Mouse (Mus musculus) lung, postnatal 10 days (tissue): Measurements from ENCODE around the gene Lat.

ENCODE experiments used
- DNase-seq: peaks from one replicate; pipeline ENCODE4 v3.0.0; 2021

Gene Lat

DNA sequence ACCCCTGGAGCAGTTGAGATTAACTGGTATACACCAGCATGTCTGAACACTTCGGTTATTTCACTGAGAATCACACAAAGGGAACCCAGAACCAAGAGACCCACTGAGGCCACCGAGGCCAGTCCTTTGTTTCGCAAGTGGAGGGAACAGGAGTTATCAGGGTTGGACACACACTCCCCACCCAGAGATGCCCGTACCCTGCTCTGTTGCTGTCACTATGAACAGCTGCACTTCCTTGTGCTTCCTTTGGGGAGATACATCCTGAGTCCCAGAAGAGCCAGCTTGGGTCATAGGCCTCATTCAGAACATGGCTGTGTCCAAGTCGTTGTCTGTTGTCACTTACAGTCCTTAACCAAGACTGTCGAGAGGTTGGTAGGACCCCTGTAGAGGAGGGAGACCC, 6.3 kb downstream of the Lat start:
- no peak for DNase-seq

- DNase-seq, result no peak
These were observed 10.3 kb downstream of the Lat start for GRCm38 (mm10) chr7:126359049-126359448.

DNA sequence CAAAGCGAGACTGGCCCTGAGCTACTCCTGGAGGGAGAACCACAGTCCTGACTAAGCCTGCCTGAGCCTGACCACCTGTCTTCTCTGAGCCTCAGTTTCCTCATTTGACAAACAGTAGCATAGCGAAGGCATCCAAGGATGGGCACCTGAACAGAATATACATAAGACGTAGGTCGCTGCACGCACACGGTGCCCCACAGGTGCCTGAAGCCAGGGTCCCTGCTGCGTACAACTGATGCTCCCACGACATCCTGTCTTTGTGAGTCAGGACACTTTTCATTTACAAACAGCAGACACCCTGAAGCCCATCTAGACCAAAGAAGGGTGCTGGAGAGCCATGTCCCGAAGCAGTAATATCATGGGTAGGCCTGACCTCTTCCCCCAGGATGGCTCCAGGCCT, 11.0 kb downstream of the Lat start:
- no peak for DNase-seq

DNA sequence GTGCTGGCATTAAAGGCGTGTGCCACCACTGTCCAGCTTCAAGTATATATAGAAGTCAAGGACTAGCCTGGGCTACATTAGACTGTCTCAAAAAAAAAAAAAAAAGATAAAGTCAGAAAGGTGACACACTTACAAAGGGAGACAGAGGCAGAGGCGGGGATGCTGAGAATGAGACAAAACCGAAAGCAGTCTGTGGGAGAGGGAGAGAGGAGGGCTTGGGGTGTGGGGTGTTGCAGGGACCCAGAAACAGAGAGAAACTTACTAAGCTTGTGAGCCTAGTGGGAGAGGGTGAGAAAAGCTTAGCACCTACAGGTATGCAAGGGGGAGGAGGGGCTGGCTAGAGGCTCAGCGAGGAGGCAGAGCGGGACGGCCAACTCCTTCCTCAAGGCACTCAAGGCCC, 11.5 kb downstream of the Lat start:
- DNase-seq, result no peak

DNA sequence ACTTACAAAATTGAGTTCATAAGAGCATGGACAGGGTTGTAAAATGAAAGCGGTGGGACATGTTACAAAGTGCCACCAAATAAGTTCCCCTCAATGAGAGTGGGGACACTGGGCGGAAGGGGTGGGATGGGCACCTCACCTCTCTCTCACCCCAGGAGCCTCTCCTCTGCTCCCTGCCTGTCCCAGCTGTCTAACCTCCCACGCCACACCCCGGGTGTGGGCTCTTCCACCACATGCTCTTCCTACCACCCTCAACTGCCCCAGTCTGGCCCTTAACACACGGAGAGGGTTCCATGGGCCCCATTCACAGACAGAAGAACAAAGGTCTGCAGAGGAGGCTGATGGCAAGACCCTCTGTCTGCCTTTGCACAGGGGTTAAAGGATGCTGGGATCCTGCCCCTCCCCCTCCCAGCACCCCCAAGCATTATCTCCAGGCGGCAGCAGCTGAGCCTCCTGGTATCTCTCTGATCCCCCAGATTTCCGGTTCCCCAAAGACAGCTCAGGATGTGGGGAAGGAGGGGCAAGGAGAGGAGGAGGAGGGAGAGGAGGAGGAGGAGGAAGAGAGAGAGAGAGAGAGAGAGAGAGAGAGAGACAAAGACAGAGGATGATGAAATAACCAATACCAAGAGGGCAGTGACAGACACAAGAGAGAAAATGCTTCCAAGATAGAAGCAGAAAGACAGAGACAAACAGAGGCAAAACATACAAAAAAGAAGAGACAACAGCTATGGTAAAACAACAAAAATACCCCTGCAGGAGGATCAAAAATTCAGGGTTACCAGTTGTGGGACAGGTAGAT, 12.4 kb downstream of the Lat start:
- no peak for DNase-seq

GRCm38 (mm10) chr7:126355847-126356597, 13.3 kb downstream of the Lat start:
- DNase-seq, result no peak

GRCm38 (mm10) chr7:126354738-126355614, 14.4 kb downstream of the Lat start:
- DNase-seq, result no peak

- no peak for DNase-seq
These were observed 15.4 kb downstream of the Lat start for GRCm38 (mm10) chr7:126353994-126354365.

- no peak for DNase-seq
These were observed 15.9 kb downstream of the Lat start for GRCm38 (mm10) chr7:126353251-126353993.

- DNase-seq, result peak; percentile 61
These were observed 17.9 kb downstream of the Lat start for GRCm38 (mm10) chr7:126351419-126351951.

DNA sequence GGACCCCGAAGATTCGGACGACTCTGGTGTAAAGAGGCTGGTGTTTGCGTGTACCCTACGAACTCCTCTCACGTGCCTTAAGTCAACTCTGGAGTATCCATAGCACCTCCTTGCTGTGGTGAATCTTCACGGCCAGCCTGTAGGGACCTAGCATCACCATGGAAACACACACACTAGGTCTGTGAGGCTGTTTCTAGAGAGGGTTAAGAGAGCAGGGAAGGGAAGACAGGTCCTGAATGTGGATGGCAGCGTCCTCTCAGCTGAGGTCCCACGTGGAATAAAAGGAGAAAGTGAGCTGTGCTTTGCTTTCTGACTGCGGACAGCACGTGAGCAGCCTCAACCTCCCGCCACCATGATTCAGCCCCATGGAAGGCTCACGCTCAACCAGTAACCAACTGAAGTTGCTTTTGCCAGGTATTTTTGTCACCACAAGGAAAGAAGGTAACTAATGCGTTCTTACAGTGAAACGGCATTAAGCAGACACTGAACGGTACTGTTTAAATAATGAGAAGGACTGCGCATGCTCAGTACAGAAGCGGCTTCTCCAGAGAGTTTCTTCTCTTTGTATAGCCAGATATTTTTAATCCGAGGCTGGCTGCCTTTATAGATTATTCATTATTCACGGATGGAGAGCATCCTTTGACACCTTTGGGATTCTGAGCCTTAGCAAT, 18.5 kb downstream of the Lat start:
- DNase-seq, result no peak

- DNase-seq, result no peak
These were observed 21.1 kb downstream of the Lat start for GRCm38 (mm10) chr7:126348293-126348692.

DNA sequence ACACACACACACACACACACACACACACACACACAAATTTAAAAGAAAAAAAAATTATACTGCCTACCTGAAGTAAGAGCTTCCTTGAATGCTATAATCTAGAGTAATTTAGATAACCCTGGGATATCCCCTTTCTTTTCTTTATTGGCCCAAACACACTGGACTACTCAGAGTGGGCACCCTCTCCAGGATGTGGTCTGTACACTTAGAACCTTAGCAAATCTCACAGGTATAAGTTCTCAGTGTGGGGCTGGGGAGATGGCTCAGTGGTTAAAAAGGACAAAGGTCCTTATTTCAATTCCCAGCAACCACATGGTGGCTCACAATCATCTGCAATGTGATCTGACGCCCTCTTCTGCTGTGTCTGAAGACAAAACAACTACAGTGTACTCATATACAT, 22.3 kb downstream of the Lat start:
- no peak for DNase-seq

DNA sequence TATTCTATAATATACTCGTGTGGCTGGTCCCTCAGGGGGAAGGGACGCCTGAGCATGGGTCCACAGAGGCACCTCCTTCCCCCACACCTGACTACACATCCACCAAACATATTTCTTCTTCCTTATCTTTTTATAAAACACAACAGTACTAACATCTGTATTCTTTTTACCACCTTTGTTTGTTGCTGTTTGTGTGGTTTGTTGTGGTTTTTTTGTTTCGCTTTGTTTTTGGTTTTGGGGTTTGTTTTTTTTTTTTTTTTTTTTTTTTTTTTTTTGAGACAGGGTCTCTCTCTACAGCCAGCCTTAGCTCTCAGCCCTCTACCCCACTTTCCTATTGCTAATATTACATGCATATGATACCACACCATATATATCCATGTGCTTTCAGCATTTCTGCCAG, 23.4 kb downstream of the Lat start:
- no peak for DNase-seq

DNA sequence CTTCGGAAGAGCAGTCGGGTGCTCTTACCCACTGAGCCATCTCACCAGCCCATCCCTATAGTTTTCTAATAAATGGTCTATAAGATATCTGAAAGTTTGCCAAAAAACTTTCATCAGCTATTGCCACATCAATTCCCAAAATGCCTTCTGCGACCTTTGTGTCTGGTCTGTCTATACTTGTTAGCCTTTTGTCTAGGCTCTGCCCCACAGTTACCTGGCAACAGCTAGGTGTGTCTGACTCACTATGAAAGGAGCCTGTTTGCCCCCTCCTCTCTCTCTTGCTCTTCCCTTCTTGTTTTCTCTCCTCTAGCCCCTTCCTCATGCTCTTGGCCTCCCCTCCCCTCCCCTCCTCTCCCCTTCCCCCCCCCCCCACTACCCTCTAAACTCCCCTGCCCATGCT, 23.8 kb downstream of the Lat start:
- no peak for DNase-seq

DNA sequence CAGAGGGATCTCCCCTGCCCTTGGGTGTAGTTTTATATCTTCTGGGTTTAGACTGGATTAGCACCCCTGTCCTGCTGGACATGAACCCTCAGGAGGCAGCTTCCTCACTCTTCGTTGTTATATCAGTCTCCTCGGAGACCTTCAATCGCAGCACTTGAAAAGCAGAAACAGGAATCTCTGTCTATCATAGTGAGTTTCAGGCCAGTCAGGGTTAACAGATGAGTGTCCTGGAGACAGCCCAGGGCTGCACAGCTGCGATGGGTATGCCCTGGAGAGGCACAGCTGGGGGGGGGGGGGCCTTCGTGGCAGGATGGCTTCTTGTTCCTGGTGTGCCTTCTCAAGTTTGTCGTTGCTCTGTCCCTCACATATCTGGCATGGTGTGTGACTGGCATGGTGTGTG, 28.5 kb downstream of the Lat start:
- no peak for DNase-seq

- no peak for DNase-seq
These were observed 29.2 kb downstream of the Lat start for GRCm38 (mm10) chr7:126340206-126340618.

- DNase-seq, result no peak
These were observed 29.8 kb downstream of the Lat start for GRCm38 (mm10) chr7:126339521-126339971.

- DNase-seq, result no peak
These were observed 30.5 kb downstream of the Lat start for GRCm38 (mm10) chr7:126338906-126339305.

- DNase-seq, result peak; percentile 7
These were observed 33.8 kb downstream of the Lat start for GRCm38 (mm10) chr7:126335556-126335955.

- no peak for DNase-seq
These were observed 36.7 kb downstream of the Lat start for GRCm38 (mm10) chr7:126332691-126333090.

GRCm38 (mm10) chr7:126330693-126331092, 38.7 kb downstream of the Lat start:
- DNase-seq, result no peak
